Mouse (Mus musculus): ENCODE measurements around the gene Fam13c. TPM values are rescaled to one million over a fixed set of nuclear protein-coding genes. Genes with fewer than 3 reads are reported as not detected.

Fam13c gene
- polyA plus RNA-seq, 1 experiment from 2014 or later, result 8.5 TPM

DNA sequence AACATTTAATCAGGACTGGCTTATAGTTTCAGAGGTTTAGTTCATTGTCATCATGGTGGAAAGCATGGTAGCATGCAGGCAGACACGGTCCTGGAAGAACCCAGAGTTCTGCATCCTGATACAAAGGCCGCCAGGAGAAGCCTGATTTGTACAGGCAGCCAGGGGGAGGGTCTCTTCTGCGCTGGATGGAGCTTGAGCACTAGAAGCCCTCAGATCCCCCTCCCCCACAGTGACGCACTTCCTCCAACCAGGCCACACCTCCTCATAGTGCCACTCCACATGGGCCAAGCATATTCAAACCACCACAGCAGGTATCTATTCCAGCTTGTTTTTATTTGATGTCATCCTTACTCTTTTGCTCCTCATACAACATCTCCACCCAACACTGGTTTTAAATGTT, 3.6 kb upstream of the Fam13c start:
- peaks cover 6% of the 10 kb centered on the region; the same call in 1 of the 2 replicates for H3K27me3 ChIP-seq (replicated peaks; ENCODE audit: low read depth, poor library complexity, severe bottlenecking)
- H3K27ac ChIP-seq (replicated peaks), result no peak overlapping the region
- H3K4me1 ChIP-seq, result peaks cover 12% of the 10 kb centered on the region
- H3K4me3 ChIP-seq, result no peak overlapping the region
- no peaks in the 10 kb centered on the region for H3K36me3 ChIP-seq (replicated peaks)
- H3K9me3 ChIP-seq, result no peaks in the 10 kb centered on the region
- WGBS, result 85% methylated on average over 4 of the region's 4 CpGs
- no peak for DNase-seq (ENCODE audit: low spot score)

- Histone ChIP-seq H3K36me3 (replicated peaks) (no peaks in the 10 kb centered on the region), H3K4me1 (peaks cover 12% of the 10 kb centered on the region), H3K27ac (replicated peaks) (no peak overlapping the region), H3K27me3 (replicated peaks; ENCODE audit: low read depth, poor library complexity, severe bottlenecking) (peaks cover 6% of the 10 kb centered on the region; the same call in 1 of the 2 replicates), H3K9me3 (no peaks in the 10 kb centered on the region), H3K4me3 (no peak overlapping the region)
- no peak for DNase-seq (ENCODE audit: low spot score)
- 81% methylated on average over 5 of the region's 5 CpGs for WGBS
Observed at GRCm38 (mm10) chr10:70437289-70437688, 3.0 kb upstream of the Fam13c start.

DNA sequence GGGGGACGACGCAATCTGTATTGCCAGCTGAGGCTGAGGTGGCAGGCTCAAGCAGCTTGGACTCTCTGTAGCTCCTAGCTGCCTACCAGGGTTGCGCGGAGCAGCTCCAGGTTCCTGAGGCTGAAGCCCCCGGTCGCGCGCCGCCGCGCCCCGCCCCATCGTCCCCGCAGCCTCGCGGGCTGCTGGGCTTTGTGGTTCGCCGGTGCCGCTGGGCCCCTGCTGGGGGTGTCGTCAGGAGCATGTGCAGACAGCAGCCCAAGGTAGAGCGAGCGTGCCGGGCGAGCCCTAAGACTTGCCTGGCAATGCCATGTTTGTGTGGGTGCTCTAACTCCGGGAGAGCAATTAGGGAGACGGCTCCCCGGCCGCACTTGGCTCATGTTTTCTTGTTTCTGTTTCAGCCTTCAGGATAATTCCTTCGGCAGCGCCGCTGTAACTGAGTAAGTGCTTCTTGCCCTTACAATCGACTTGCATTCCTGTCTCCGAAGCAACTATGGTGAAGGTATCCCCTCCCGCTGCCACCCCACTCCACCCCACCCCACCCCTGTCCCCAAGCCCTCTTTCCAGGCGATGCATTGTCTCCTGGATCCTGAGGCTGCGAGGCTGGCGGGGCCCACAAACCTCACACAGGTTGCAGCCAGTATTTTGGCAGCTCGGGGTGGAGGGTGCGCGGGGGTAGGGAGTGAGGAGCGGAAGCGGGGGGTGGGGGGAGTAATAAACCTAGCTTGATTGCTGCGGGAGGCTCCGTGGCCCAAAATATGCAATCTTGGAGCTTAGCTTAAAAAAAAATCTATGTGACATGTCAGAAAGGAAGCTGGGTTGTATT, 569 bp downstream of the Fam13c start:
- H3K4me1 ChIP-seq, result peaks cover 18% of the 10 kb centered on the region

GRCm38 (mm10) chr10:70442156-70442555, 1.9 kb downstream of the Fam13c start:
- H3K36me3 ChIP-seq (replicated peaks), result no peaks in the 10 kb centered on the region
- WGBS, result 89% methylated on average over 2 of the region's 2 CpGs
- no peak overlapping the region for H3K4me3 ChIP-seq
- no peaks in the 10 kb centered on the region for H3K9me3 ChIP-seq
- peaks cover 6% of the 10 kb centered on the region; the same call in 1 of the 2 replicates for H3K27me3 ChIP-seq (replicated peaks; ENCODE audit: low read depth, poor library complexity, severe bottlenecking)
- no peak for DNase-seq (ENCODE audit: low spot score)
- H3K27ac ChIP-seq (replicated peaks), result no peak overlapping the region
- H3K4me1 ChIP-seq, result peaks cover 18% of the 10 kb centered on the region

More for the DNA sequence above, 569 bp downstream of the Fam13c start:
- no peaks in the 10 kb centered on the region for H3K9me3 ChIP-seq
- peak; percentile 80 for DNase-seq (ENCODE audit: low spot score)
- under 1% methylated on average over 44 of the region's 44 CpGs for WGBS
- peak overlapping the region; percentile 82 for H3K4me3 ChIP-seq
- H3K27me3 ChIP-seq (replicated peaks; ENCODE audit: low read depth, poor library complexity, severe bottlenecking), result peaks cover 6% of the 10 kb centered on the region; the same call in 1 of the 2 replicates
- H3K27ac ChIP-seq (replicated peaks), result peak overlapping the region; percentile 92
- no peaks in the 10 kb centered on the region for H3K36me3 ChIP-seq (replicated peaks)

DNA sequence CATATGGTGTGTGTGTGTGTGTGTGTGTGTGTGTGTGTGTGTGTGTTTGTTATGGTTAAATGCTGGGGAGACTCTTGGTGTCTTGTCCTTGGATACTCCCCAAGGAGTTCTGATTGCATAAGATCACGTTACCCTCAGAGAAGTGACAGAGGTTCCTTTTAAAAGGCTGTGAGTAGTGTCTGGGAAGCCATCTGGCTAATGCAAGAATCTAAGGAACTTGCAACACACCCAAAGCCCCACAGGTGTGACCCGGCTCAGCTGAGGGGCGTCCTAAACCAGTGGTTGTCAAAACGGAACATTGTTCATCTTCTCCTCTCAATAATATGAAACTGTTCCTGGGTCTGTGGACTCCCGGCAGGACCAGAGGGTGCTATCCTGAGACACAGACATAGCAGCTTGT, 2.3 kb downstream of the Fam13c start:
- H3K9me3 ChIP-seq, result no peaks in the 10 kb centered on the region
- H3K27me3 ChIP-seq (replicated peaks; ENCODE audit: low read depth, poor library complexity, severe bottlenecking), result peaks cover 6% of the 10 kb centered on the region; the same call in 1 of the 2 replicates
- H3K4me1 ChIP-seq, result peaks cover 18% of the 10 kb centered on the region
- H3K4me3 ChIP-seq, result no peak overlapping the region
- no peaks in the 10 kb centered on the region for H3K36me3 ChIP-seq (replicated peaks)
- H3K27ac ChIP-seq (replicated peaks), result no peak overlapping the region
- WGBS, result 78% methylated on average over 5 of the region's 5 CpGs
- no peak for DNase-seq (ENCODE audit: low spot score)

GRCm38 (mm10) chr10:70447787-70448186, 7.5 kb downstream of the Fam13c start:
- DNase-seq (ENCODE audit: low spot score), result no peak
- no peaks in the 10 kb centered on the region for H3K9me3 ChIP-seq
- WGBS, result 74% methylated on average over 4 of the region's 4 CpGs
- no peaks in the 10 kb centered on the region for H3K27me3 ChIP-seq (replicated peaks; ENCODE audit: low read depth, poor library complexity, severe bottlenecking)
- peaks cover 9% of the 10 kb centered on the region for H3K4me1 ChIP-seq
- no peak overlapping the region for H3K27ac ChIP-seq (replicated peaks)
- no peak overlapping the region for H3K4me3 ChIP-seq
- peaks cover 5% of the 10 kb centered on the region; the same call in 1 of the 2 replicates for H3K36me3 ChIP-seq (replicated peaks)

DNA sequence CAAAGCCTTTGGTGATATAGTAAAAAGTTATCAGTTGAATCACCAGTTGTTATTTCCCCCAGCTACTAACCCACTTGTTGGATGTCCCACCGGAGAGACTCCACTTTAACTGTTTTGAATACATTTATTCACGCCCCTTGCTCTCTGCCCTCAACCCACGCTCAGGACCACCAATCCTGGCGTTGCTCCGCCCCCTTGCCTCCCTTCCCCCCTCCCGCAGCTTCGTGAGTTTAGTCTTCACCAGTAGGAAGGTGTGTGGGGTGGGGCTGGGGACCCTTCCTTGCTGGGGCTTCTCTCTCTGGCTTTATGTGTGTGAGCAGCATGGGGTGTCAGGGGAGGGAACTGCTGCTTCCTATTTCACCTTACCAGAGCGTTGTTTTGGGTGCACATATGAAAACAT, 8.9 kb downstream of the Fam13c start:
- WGBS, result 38% methylated on average over 8 of the region's 8 CpGs

DNA sequence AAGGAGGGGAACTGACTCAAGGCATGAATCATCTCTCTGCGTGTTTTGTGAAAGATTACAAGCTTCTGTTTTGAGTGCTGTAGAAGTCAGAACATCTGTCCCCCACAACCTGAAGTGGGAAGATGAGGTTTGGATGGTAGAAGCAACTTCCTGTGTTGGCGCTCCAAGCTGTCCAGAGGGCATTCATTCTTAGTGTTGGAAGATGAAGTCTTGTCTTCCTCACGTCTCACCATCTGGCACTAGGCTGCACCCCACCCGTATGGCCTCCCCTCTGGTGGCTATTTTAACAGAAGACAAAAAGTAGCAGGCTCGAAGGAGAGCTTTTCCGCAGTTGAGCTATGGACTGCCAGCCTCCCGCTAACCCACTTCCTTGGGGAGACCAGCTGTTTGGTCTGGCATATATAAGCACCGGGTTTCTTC, 15.6 kb downstream of the Fam13c start:
- H3K9me3 ChIP-seq, result no peaks in the 10 kb centered on the region
- WGBS, result 93% methylated on average over 8 of the region's 8 CpGs
- H3K4me3 ChIP-seq, result no peak overlapping the region
- H3K36me3 ChIP-seq (replicated peaks), result peaks cover 15% of the 10 kb centered on the region; the same call in 1 of the 2 replicates
- DNase-seq (ENCODE audit: low spot score), result no peak
- H3K27ac ChIP-seq (replicated peaks), result no peak overlapping the region
- no peaks in the 10 kb centered on the region for H3K27me3 ChIP-seq (replicated peaks; ENCODE audit: low read depth, poor library complexity, severe bottlenecking)
- peaks cover 5% of the 10 kb centered on the region; the same call in 1 of the 2 replicates for H3K4me1 ChIP-seq

More for the DNA sequence above, 8.9 kb downstream of the Fam13c start:
- Histone ChIP-seq H3K27me3 (replicated peaks; ENCODE audit: low read depth, poor library complexity, severe bottlenecking) (no peaks in the 10 kb centered on the region), H3K4me1 (peaks cover 7% of the 10 kb centered on the region; the same call in 1 of the 2 replicates), H3K9me3 (no peaks in the 10 kb centered on the region), H3K36me3 (replicated peaks) (peaks cover 5% of the 10 kb centered on the region; the same call in 1 of the 2 replicates), H3K4me3 (peak overlapping the region; percentile 23; the same call in 1 of the 2 replicates), H3K27ac (replicated peaks) (no peak overlapping the region)
- peak; percentile 16 for DNase-seq (ENCODE audit: low spot score)

- WGBS, result 71% methylated on average over 11 of the region's 11 CpGs
- Histone ChIP-seq H3K4me3 (no peak overlapping the region), H3K27ac (replicated peaks) (no peak overlapping the region), H3K27me3 (replicated peaks; ENCODE audit: low read depth, poor library complexity, severe bottlenecking) (no peaks in the 10 kb centered on the region), H3K9me3 (no peaks in the 10 kb centered on the region), H3K4me1 (peaks cover 5% of the 10 kb centered on the region; the same call in 1 of the 2 replicates), H3K36me3 (replicated peaks) (peaks cover 10% of the 10 kb centered on the region; the same call in 1 of the 2 replicates)
- no peak for DNase-seq (ENCODE audit: low spot score)
Observed at GRCm38 (mm10) chr10:70458574-70459263, 18.4 kb downstream of the Fam13c start.

GRCm38 (mm10) chr10:70465638-70466037, 25.4 kb downstream of the Fam13c start:
- Histone ChIP-seq H3K9me3 (no peaks in the 10 kb centered on the region), H3K4me3 (no peak overlapping the region), H3K36me3 (replicated peaks) (no peaks in the 10 kb centered on the region), H3K4me1 (no peaks in the 10 kb centered on the region), H3K27ac (replicated peaks) (no peak overlapping the region), H3K27me3 (replicated peaks; ENCODE audit: low read depth, poor library complexity, severe bottlenecking) (no peaks in the 10 kb centered on the region)
- DNase-seq (ENCODE audit: low spot score), result no peak
- WGBS, result 86% methylated on average over 7 of the region's 7 CpGs

DNA sequence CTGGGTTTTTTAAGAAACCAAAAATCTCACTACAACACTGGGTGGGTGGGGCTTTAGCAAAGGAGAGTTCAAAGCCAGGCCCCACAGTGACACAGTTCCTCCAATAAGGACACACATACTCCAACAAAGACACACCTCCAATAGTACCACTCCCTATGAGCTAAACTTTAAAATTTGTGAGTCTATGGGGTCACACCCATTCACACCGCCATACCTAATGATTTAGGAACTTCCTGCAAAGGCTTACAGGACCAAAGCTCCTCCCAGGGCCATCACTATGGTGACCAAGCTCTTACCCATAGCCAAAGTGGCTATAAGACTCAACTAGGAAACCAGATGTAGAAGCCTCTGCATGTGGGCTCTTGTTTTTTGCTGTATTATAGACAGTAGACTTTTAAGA, 30.6 kb downstream of the Fam13c start:
- Histone ChIP-seq H3K27ac (replicated peaks) (no peak overlapping the region), H3K4me1 (no peaks in the 10 kb centered on the region), H3K4me3 (no peak overlapping the region), H3K9me3 (no peaks in the 10 kb centered on the region; the same call in 1 of the 2 replicates), H3K27me3 (replicated peaks; ENCODE audit: low read depth, poor library complexity, severe bottlenecking) (no peaks in the 10 kb centered on the region), H3K36me3 (replicated peaks) (peaks cover 15% of the 10 kb centered on the region)
- DNase-seq (ENCODE audit: low spot score), result no peak
- 84% methylated on average over 1 of the region's 1 CpGs for WGBS

DNA sequence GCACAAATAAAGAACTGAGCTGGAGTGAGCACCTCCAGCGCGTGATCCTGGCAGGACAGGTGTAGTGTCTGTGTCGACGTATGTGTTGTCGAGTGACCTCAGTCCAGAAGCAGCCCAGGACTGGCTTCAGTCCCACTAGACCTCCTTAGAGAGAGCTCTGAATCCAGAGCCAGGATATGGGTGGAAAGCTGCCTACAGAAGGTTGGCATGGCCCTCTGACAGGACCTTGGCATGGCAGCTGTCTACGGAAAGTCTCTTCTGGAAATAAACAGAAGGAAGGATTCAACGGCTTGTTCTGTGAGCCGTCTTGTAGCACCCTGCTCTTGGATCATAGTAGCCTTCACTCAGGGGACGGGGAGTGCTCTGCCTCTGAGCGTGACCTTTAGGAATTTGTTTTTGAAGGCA, 37.5 kb downstream of the Fam13c start:
- H3K27ac ChIP-seq (replicated peaks), result no peak overlapping the region
- no peak for DNase-seq (ENCODE audit: low spot score)
- no peaks in the 10 kb centered on the region; the same call in 1 of the 2 replicates for H3K9me3 ChIP-seq
- WGBS, result 94% methylated on average over 10 of the region's 10 CpGs
- peaks cover 19% of the 10 kb centered on the region for H3K36me3 ChIP-seq (replicated peaks)
- H3K27me3 ChIP-seq (replicated peaks; ENCODE audit: low read depth, poor library complexity, severe bottlenecking), result no peaks in the 10 kb centered on the region
- no peaks in the 10 kb centered on the region for H3K4me1 ChIP-seq
- H3K4me3 ChIP-seq, result no peak overlapping the region
